Comparison of ENCODE assay signal across 8 mouse cellular contexts in the genomic region with DNA sequence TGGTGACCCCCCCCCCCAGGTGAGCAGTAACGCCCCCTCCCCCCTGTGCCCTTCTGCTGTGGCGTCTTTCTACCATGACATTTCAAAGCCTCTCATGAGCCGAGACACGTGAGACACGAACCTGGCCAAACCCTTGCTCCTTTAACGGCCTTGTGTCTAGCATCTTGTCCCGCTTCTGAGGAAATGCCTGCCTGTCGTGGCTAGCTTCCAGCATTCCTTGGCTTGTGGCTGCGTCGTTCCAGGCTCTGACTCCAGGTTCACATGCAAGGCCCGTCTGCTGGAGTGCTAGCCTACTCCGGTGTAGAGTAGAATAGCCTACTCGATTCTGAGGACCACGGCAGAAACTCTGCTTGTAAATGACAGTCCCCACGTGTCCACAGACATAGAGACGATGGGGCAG.
DNase-seq lines count a peak whose midpoint lies in the region; TF ChIP-seq lines count a peak whose summit lies in the region.

No protein-coding gene starts in this region.

- H3K79me2 ChIP-seq in liver, adult 2 months (ENCODE audit: control insufficient read depth, insufficient read depth, low read length), result no peaks in the 10 kb centered on the region; the same call in 1 of the 2 replicates

- no peaks in the 10 kb centered on the region for H3K36me3 ChIP-seq in liver, adult 2 months (ENCODE audit: control insufficient read depth, insufficient read depth, low read length)

- H3K9ac ChIP-seq in liver, adult 2 months (ENCODE audit: low read depth, low read length), result no peak overlapping the region

- WGBS in liver, adult 2 months, result 60% methylated on average over 16 of the region's 16 CpGs

- intact Hi-C loops in gastrocnemius, postnatal 36 days (cut with DNase I), result no loop called here

- no peak overlapping the region for H3K27ac ChIP-seq in liver, adult 2 months (replicated peaks; ENCODE audit: insufficient read depth, low read depth, low read length)

- TF ChIP-seq POLR2A in liver, adult 2 months (IDR thresholded peaks at IDR 0.05; ENCODE audit: extremely low read depth, insufficient read depth, low read length), result no peak

- no peaks in the 10 kb centered on the region for H3K27me3 ChIP-seq in liver, adult 2 months (ENCODE audit: control insufficient read depth, insufficient read depth, low read length)

- DNase-seq in liver, adult 2 months (ENCODE audit: extremely low read depth, low read depth, low spot score), result peak; percentile 57
- no peak for DNase-seq in liver
- peak; percentile 73 for DNase-seq in adrenal gland, postnatal 36 days
- DNase-seq in gastrocnemius, postnatal 36 days, result peak; percentile 63 to 70
- peak; percentile 86 to 92 for DNase-seq in kidney, postnatal 25 days
- no peak for DNase-seq in thymus, postnatal 0 days (ENCODE audit: low spot score)
- no peak for DNase-seq in thymus, postnatal 14 days
- no peak for DNase-seq in spleen, postnatal 14 days (ENCODE audit: low spot score in 2 of 2)

- H3K4me3 ChIP-seq in liver, adult 2 months (ENCODE audit: insufficient read depth, low read depth, low read length), result no peak overlapping the region

- peaks cover 17% of the 10 kb centered on the region for H3K4me1 ChIP-seq in liver, adult 2 months (ENCODE audit: control insufficient read depth, insufficient read depth, low read length)

- TF ChIP-seq CTCF in liver, adult 2 months (IDR thresholded peaks at IDR 0.05; ENCODE audit: low read depth, low read length), result no peak

Comparison
In these comparisons a context has a peak if more than half of its experiments do, and no peak if none do; other contexts are left out.
1. DNase-seq: peak in liver, adult 2 months (single experiment), adrenal gland, postnatal 36 days (2 of 2), gastrocnemius, postnatal 36 days (2 of 2) and kidney, postnatal 25 days (2 of 2); none in liver (single experiment), thymus, postnatal 0 days (single experiment), thymus, postnatal 14 days (single experiment) and spleen, postnatal 14 days (0 of 2).